Mouse (Mus musculus): ENCODE results near the gene Echdc1.

DNA sequence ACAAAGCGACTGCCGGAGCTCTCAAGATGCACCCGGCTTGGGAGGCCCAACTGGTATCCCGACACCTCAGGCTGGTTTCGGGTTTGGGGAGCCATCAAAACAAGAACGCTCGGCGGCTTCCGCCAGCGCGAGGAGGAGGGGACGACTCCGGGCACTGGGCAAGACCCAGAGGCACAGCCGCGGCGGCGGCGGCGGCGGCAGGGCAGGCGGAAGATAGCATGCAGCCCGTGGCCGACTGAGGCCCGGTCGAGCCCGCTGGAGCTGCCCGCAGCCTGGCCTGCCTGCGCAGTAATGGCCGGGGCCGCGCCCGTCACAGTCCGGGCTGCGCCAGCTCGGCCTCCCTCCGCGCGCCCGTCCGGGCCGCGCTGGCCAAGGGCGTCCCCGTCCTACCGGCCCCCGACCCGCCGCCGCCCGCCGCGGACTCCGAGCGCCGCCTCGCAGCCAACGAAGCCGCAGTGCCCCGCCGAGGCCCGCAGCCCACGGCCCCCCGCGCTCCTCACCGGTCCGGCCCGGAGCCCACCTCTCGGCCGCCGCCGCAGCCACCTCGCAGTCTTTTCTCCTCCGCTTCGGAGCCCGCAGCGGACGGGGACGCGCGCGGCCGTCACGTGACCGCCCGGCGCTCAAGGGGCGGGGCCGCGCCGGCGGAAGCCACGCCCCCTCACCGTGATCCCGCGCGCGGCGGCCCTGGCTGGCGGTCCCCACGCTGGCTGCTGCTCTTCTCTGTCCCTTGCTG is 48.7 kb downstream of the Echdc1 start:
- no peak for TF ChIP-seq CTCF (IDR thresholded peaks at IDR 0.05; ENCODE audit: borderline replicate concordance, insufficient read depth, low read depth, low read length)
- TF ChIP-seq POLR2A (IDR thresholded peaks at IDR 0.05; ENCODE audit: borderline replicate concordance, insufficient read depth, low read length) = peak; percentile 98

All from cerebellum, adult 2 months (tissue).